In genomic region chr12:34287218-34287617, GRCm38 (mm10) we compare ENCODE assay signal across 25 mouse cellular contexts.
DNase-seq lines count a peak whose midpoint lies in the region; ATAC-seq and TF ChIP-seq lines count a peak whose summit lies in the region.
"Had no signal": no experiment of that assay in that cellular context is flagged by ENCODE, and none has a peak within 500 bp of the region (broad histone marks: within the 10 kb centered on the region; RNA-seq: fewer than 3 reads in every experiment).

No protein-coding gene starts in this region.

- H3K9ac ChIP-seq in lung, embryonic 16.5 days (ENCODE audit: low read length), result no peak overlapping the region
- H3K9ac ChIP-seq in lung, postnatal 0 days (replicated peaks; ENCODE audit: low read depth), result no peak overlapping the region
- no peak overlapping the region for H3K9ac ChIP-seq in hindbrain, embryonic 16.5 days (ENCODE audit: low read depth, low read length)
- H3K9ac ChIP-seq: hindbrain, embryonic 12.5 days; kidney, embryonic 15.5 days; liver, embryonic 15.5 days; lung, embryonic 15.5 days had no signal

- no peak overlapping the region for H3K4me2 ChIP-seq in lung, embryonic 16.5 days (ENCODE audit: low read depth, low read length)
- no peak overlapping the region for H3K4me2 ChIP-seq in lung, postnatal 0 days (replicated peaks; ENCODE audit: low read depth, low read length)
- H3K4me2 ChIP-seq in hindbrain, embryonic 16.5 days (ENCODE audit: low read length), result no peak overlapping the region
- H3K4me2 ChIP-seq: hindbrain, embryonic 12.5 days; kidney, embryonic 15.5 days; liver, embryonic 15.5 days; lung, embryonic 15.5 days; midbrain, embryonic 11.5 days had no signal

- no peak overlapping the region for H3K4me3 ChIP-seq in lung, embryonic 16.5 days (ENCODE audit: low read length)
- H3K4me3 ChIP-seq in lung, postnatal 0 days (ENCODE audit: low read depth, low read length), result no peak overlapping the region
- H3K4me3 ChIP-seq in hindbrain, embryonic 16.5 days (ENCODE audit: low read length), result no peak overlapping the region
- H3K4me3 ChIP-seq: hindbrain, embryonic 12.5 days; kidney, embryonic 15.5 days; liver, embryonic 15.5 days; lung, embryonic 15.5 days had no signal

- ATAC-seq in lung, embryonic 16.5 days (ENCODE audit: low read depth), result peak; percentile 66
- no peak for ATAC-seq in lung, postnatal 0 days
- no peak for ATAC-seq in hindbrain, embryonic 16.5 days
- ATAC-seq: forebrain, embryonic 14.5 days; intestine, embryonic 16.5 days; midbrain, embryonic 16.5 days had no signal

- WGBS in lung, embryonic 16.5 days, result 50% methylated on average over 2 of the region's 2 CpGs
- WGBS in lung, postnatal 0 days, result 54% methylated on average over 2 of the region's 2 CpGs
- WGBS in hindbrain, embryonic 16.5 days, result 37% methylated on average over 2 of the region's 2 CpGs

- no peaks in the 10 kb centered on the region for H3K9me3 ChIP-seq in lung, embryonic 16.5 days (ENCODE audit: control insufficient read depth, low read length)
- H3K9me3 ChIP-seq in lung, postnatal 0 days (ENCODE audit: low read length), result no peaks in the 10 kb centered on the region
- no peaks in the 10 kb centered on the region for H3K9me3 ChIP-seq in hindbrain, embryonic 16.5 days (ENCODE audit: control insufficient read depth, low read length)
- H3K9me3 ChIP-seq: hindbrain, embryonic 12.5 days; kidney, embryonic 15.5 days; liver, embryonic 15.5 days; lung, embryonic 15.5 days had no signal

- no peaks in the 10 kb centered on the region for H3K27me3 ChIP-seq in lung, embryonic 16.5 days (ENCODE audit: control insufficient read depth, insufficient read depth, low read depth, low read length)
- no peaks in the 10 kb centered on the region for H3K27me3 ChIP-seq in lung, postnatal 0 days (replicated peaks; ENCODE audit: insufficient read depth, low read length)
- no peaks in the 10 kb centered on the region for H3K27me3 ChIP-seq in hindbrain, embryonic 16.5 days (replicated peaks; ENCODE audit: control insufficient read depth, insufficient read depth, low read length)
- H3K27me3 ChIP-seq: hindbrain, embryonic 12.5 days; kidney, embryonic 15.5 days; liver, embryonic 15.5 days; lung, embryonic 15.5 days had no signal

- TF ChIP-seq CTCF in lung, postnatal 0 days (IDR thresholded peaks at IDR 0.05), result no peak

- no peaks in the 10 kb centered on the region for H3K4me1 ChIP-seq in lung, embryonic 16.5 days (replicated peaks; ENCODE audit: control insufficient read depth, insufficient read depth, low read length)
- no peaks in the 10 kb centered on the region for H3K4me1 ChIP-seq in lung, postnatal 0 days (ENCODE audit: insufficient read depth, low read depth, low read length)
- no peaks in the 10 kb centered on the region for H3K4me1 ChIP-seq in hindbrain, embryonic 16.5 days (ENCODE audit: control insufficient read depth, insufficient read depth, low read depth, low read length)
- H3K4me1 ChIP-seq: hindbrain, embryonic 12.5 days; kidney, embryonic 15.5 days; liver, embryonic 15.5 days; lung, embryonic 15.5 days had no signal

- DNase-seq in adrenal gland, postnatal 10 days, result peak; percentile 5
- DNase-seq in adrenal gland, postnatal 25 days, result no peak
- peak; percentile 1 for DNase-seq in kidney, adult 9 months
- DNase-seq in kidney, adult 18-20 months, result no peak
- no peak for DNase-seq in lung, postnatal 0 days (ENCODE audit: low spot score)
- no peak for DNase-seq in MN1 (ENCODE audit: low spot score)
- DNase-seq: cerebellum, adult 2 months; cerebellum, postnatal 14 days; gastrocnemius, postnatal 14 days; heart, postnatal 36 days; layer of hippocampus, postnatal 36 days; thymus, adult 18-20 months; thymus, postnatal 25 days had no signal

- no peak for TF ChIP-seq EP300 in lung, postnatal 0 days (IDR thresholded peaks at IDR 0.05)

- no peak overlapping the region for H3K27ac ChIP-seq in lung, embryonic 16.5 days (ENCODE audit: low read length)
- no peak overlapping the region for H3K27ac ChIP-seq in lung, postnatal 0 days (ENCODE audit: low read length)
- H3K27ac ChIP-seq in hindbrain, embryonic 16.5 days (ENCODE audit: low read depth, low read length), result no peak overlapping the region
- H3K27ac ChIP-seq: hindbrain, embryonic 12.5 days; kidney, embryonic 15.5 days; liver, embryonic 15.5 days; lung, embryonic 15.5 days; stomach, postnatal 0 days had no signal

- no peaks in the 10 kb centered on the region for H3K36me3 ChIP-seq in lung, embryonic 16.5 days (ENCODE audit: control insufficient read depth, insufficient read depth, low read length)
- no peaks in the 10 kb centered on the region for H3K36me3 ChIP-seq in lung, postnatal 0 days (ENCODE audit: insufficient read depth, low read length)
- H3K36me3 ChIP-seq in hindbrain, embryonic 16.5 days (ENCODE audit: control insufficient read depth, insufficient read depth, low read length), result no peaks in the 10 kb centered on the region
- H3K36me3 ChIP-seq: G1E; hindbrain, embryonic 12.5 days; kidney, embryonic 15.5 days; liver, embryonic 15.5 days; lung, embryonic 15.5 days had no signal

Comparison
In these comparisons a context has a peak if more than half of its experiments do, and no peak if none do; other contexts are left out.
1. DNase-seq: peak in adrenal gland, postnatal 10 days (single experiment) and kidney, adult 9 months (single experiment); none in adrenal gland, postnatal 25 days (single experiment), kidney, adult 18-20 months (single experiment), lung, postnatal 0 days (single experiment) and MN1 (single experiment).